Mouse (Mus musculus) MEL (cell line): ENCODE results near the gene Dab2. TPM values are rescaled to one million over a fixed set of nuclear protein-coding genes. Genes with fewer than 3 reads are reported as not detected.

Source experiments
- DNase-seq: peaks from one replicate; pipeline ENCODE4 v3.0.0; 2011; ENCODE audit warnings: low read depth, low spot score
- H3K27ac ChIP-seq: 2 replicates; pipeline ENCODE4 v1.5.1; 2012; ENCODE audit warnings: low read depth, mild to moderate bottlenecking, control low read depth, low read length, moderate library complexity; ENCODE audit not compliant: control insufficient read depth
- H3K27me3 ChIP-seq, 2 experiments: fragments of 150-350 bp in 1 of 2; sonication (generic) in 1 of 2; 2 replicates each; pipeline ENCODE4 v1.6.1; 2012; ENCODE audit warnings: low read length in 2 of 2, mild to moderate bottlenecking in 2 of 2, improper control_type of control experiment in 1 of 2, moderate library complexity in 1 of 2; ENCODE audit not compliant: insufficient read depth in 2 of 2, control insufficient read depth in 1 of 2
- H3K36me3 ChIP-seq, 2 experiments: 2 replicates each; pipeline ENCODE4 v1.6.1; 2012 to 2014; ENCODE audit warnings: low read length in 2 of 2, improper control_type of control experiment in 1 of 2, inconsistent platforms in 1 of 2, mild to moderate bottlenecking in 1 of 2; ENCODE audit not compliant: insufficient read depth in 2 of 2, control insufficient read depth in 1 of 2
- H3K4me1 ChIP-seq, 2 experiments: fragments of 150-350 bp in 1 of 2; sonication (generic) in 1 of 2; 2 replicates each; pipeline ENCODE4 v1.6.1; 2012; ENCODE audit warnings: low read length in 2 of 2, improper control_type of control experiment in 1 of 2, mild to moderate bottlenecking in 1 of 2; ENCODE audit not compliant: insufficient read depth in 2 of 2, control insufficient read depth in 1 of 2
- H3K4me3 ChIP-seq, 2 experiments: fragments of 150-350 bp in 1 of 2; sonication (generic) in 1 of 2; 2 replicates each; pipeline ENCODE4 v1.5.1; 2012; ENCODE audit warnings: low read depth in 2 of 2, low read length in 2 of 2, mild to moderate bottlenecking in 2 of 2, moderate library complexity in 2 of 2, control low read depth in 1 of 2, improper control_type of control experiment in 1 of 2; ENCODE audit not compliant: control insufficient read depth in 1 of 2, insufficient read depth in 1 of 2
- H3K79me2 ChIP-seq: 2 replicates; pipeline ENCODE4 v1.6.1; 2012; ENCODE audit warnings: mild to moderate bottlenecking, low read length, moderate library complexity; ENCODE audit not compliant: control insufficient read depth, poor library complexity, insufficient read depth
- H3K9ac ChIP-seq: 2 replicates; pipeline ENCODE4 v1.6.1; 2012; ENCODE audit warnings: low read depth, mild to moderate bottlenecking, control low read depth, low read length, moderate library complexity; ENCODE audit not compliant: control insufficient read depth, poor library complexity, severe bottlenecking
- H3K9me3 ChIP-seq: fragments of 150-350 bp; sonication (generic); replicated peaks from 2 replicates; pipeline ENCODE4 v1.6.1; 2012; ENCODE audit warnings: mild to moderate bottlenecking, low read length, improper control_type of control experiment, moderate library complexity; ENCODE audit not compliant: insufficient read depth
- CHD1 ChIP-seq: IDR thresholded peaks from 2 replicates; pipeline ENCODE4 v1.6.1; 2012; ENCODE audit warnings: low read depth, mild to moderate bottlenecking, inconsistent platforms, low read length, improper control_type of control experiment
- CHD2 ChIP-seq: IDR thresholded peaks from 2 replicates; pipeline ENCODE4 v1.6.1; 2011; ENCODE audit warnings: low read length, improper control_type of control experiment
- GABPA ChIP-seq: IDR thresholded peaks from 2 replicates; pipeline ENCODE4 v1.6.1; 2012; ENCODE audit warnings: low read depth, mild to moderate bottlenecking, inconsistent platforms, low read length, improper control_type of control experiment, moderate library complexity
- HCFC1 ChIP-seq: IDR thresholded peaks from 2 replicates; pipeline ENCODE4 v1.6.1; 2012; ENCODE audit warnings: low read depth, mild to moderate bottlenecking, inconsistent platforms, low read length, improper control_type of control experiment, moderate library complexity
- JUND ChIP-seq: IDR thresholded peaks from 2 replicates; pipeline ENCODE4 v1.6.1; 2011; ENCODE audit warnings: low read depth, mild to moderate bottlenecking, improper control_type of control experiment, low read length
- MEF2A ChIP-seq: IDR thresholded peaks from 2 replicates; pipeline ENCODE4 v1.6.1; 2014; ENCODE audit warnings: low read depth, mild to moderate bottlenecking, inconsistent platforms, low read length, improper control_type of control experiment; ENCODE audit not compliant: poor library complexity, insufficient replicate concordance, severe bottlenecking; ENCODE audit errors: extremely low read depth
- MXI1 ChIP-seq: IDR thresholded peaks from 2 replicates; pipeline ENCODE4 v1.6.1; 2011; ENCODE audit warnings: mild to moderate bottlenecking, low read depth, low read length, improper control_type of control experiment
- POLR2AphosphoS5 ChIP-seq: IDR thresholded peaks from 2 replicates; pipeline ENCODE4 v1.6.1; 2012; ENCODE audit warnings: low read depth, borderline replicate concordance, mild to moderate bottlenecking, inconsistent platforms, low read length, moderate library complexity, mixed read lengths
- RAD21 ChIP-seq: IDR thresholded peaks from 2 replicates; pipeline ENCODE4 v1.6.1; 2011; ENCODE audit warnings: mild to moderate bottlenecking, low read depth, low read length, improper control_type of control experiment
- SMC3 ChIP-seq: IDR thresholded peaks from 2 replicates; pipeline ENCODE4 v1.6.1; 2011; ENCODE audit warnings: low read depth, low read length, improper control_type of control experiment
- polyA plus RNA-seq, 2 experiments: library from polyadenylated mRNA; stranded (reverse) in 1 of 2; unstranded in 1 of 2; fragments of >175 nt in 1 of 2; fragments of >200 nt in 1 of 2; gene quantifications; 2 replicates each; pipeline versions ENCODE4 v1.2.1 to v1.2.4; 2012; ENCODE audit warnings: low replicate concordance in 2 of 2, low read depth in 1 of 2; ENCODE audit not compliant: insufficient read length in 2 of 2, insufficient read depth in 1 of 2, missing spikeins in 1 of 2
- total RNA-seq: library from RNA; depleted of rRNA; stranded (reverse); fragments of 300-350 nt; gene quantifications from 2 replicates; pipeline ENCODE4 v1.2.3, GENCODE M21; 2012

Gene Dab2
- total and polyA plus RNA-seq, 3 experiments = not detected

DNA sequence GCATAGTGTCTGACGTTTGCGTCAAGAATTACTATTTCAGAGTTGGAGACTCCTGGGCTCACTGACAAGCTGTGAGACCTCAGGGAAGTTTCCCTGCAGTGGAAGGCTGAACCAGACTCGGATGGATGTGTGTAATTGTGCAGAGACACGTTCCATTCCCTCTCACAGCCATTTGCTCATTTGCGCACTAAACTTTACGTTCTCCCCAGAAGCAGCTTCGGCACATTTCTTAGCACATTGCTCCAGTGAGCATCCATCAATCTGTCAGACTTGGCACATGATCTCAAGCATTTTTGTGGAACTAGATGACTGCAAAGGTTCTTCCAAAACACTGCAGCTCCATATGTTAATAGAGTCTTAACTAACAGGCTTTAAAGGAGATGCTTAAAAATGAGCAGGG is 24.0 kb downstream of the Dab2 start:
- no peaks in the 10 kb centered on the region for H3K4me1 ChIP-seq
- TF ChIP-seq JUND (no peak), CHD1 (no peak)

DNA sequence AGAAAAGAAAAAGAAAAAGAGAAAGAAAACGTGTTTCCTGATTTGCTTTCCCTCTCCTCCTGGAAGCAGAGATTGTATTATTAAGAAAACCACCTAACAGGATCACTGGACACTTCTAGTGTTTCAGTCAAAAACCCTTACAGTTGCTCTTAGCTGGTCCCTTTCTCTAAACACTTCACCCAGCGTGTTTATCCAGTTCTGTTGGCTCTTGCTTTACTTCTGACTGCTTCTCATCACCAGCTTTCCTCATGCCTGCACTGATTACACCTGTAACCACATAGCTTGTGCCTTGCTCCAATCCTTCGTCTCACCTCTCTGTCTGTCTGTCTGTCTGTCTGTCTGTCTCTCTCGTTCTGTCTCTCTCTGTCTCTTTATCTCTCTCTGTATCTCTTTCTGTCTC is 25.9 kb downstream of the Dab2 start:
- no peak for TF ChIP-seq POLR2AphosphoS5
- TF ChIP-seq SMC3 = no peak
- no peak for TF ChIP-seq RAD21
- TF ChIP-seq MEF2A = no peak
- no peak for TF ChIP-seq MXI1
- TF ChIP-seq GABPA = no peak
- TF ChIP-seq, all 39 proteins: peak for 0
- Histone ChIP-seq H3K27ac (no peak overlapping the region), H3K79me2 (no peaks in the 10 kb centered on the region), H3K4me3 (no peak overlapping the region), H3K36me3 (no peaks in the 10 kb centered on the region), H3K27me3 (peaks cover 0 to 6% of the 10 kb centered on the region in 2 experiments; a peak in 2 of 4 replicates), H3K4me1 (no peaks in the 10 kb centered on the region), H3K9ac (no peak overlapping the region), H3K9me3 (no peaks in the 10 kb centered on the region)
- no peak for DNase-seq

More for the DNA sequence above, 24.0 kb downstream of the Dab2 start:
- Histone ChIP-seq H3K36me3 (no peaks in the 10 kb centered on the region), H3K27ac (no peak overlapping the region), H3K9me3 (no peaks in the 10 kb centered on the region), H3K4me3 (no peak overlapping the region), H3K79me2 (no peaks in the 10 kb centered on the region), H3K27me3 (peaks cover 0 to 6% of the 10 kb centered on the region in 2 experiments; a peak in 2 of 4 replicates), H3K9ac (no peak overlapping the region)
- no peak for DNase-seq

DNA sequence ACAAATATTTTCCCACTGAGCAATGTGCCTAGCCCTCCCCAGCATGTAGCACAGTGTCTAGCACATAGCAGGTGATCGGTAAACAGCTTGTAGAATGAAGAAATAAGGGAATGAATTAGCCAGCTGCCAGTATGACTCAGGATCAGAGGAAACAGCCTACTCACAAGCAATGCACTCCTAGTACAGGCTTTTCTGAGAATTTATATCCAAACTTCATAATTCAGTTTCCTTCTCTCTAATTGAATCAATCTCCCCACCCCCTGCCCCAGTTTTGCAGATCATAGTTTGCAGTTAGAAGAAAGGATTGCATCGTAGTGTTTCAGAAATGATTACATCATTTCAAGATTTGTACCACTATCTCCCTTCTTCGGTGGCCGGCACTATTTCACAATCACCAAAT is 26.4 kb downstream of the Dab2 start:
- Histone ChIP-seq H3K27ac (no peak overlapping the region), H3K27me3 (peaks cover 0 to 6% of the 10 kb centered on the region in 2 experiments; a peak in 2 of 4 replicates), H3K4me3 (no peak overlapping the region), H3K9ac (no peak overlapping the region), H3K79me2 (no peaks in the 10 kb centered on the region), H3K4me1 (no peaks in the 10 kb centered on the region), H3K9me3 (no peaks in the 10 kb centered on the region), H3K36me3 (no peaks in the 10 kb centered on the region)
- no peak for DNase-seq
- TF ChIP-seq HCFC1 (no peak), CHD1 (no peak), CHD2 (no peak)
